Mouse (Mus musculus): ENCODE measurements around the gene Upb1. TPM values are rescaled to one million over a fixed set of nuclear protein-coding genes. Genes with fewer than 3 reads are reported as not detected.
A peak's percentile ranks its signal among the peaks of the same experiment; 100 is the strongest.
"Not testable (repeated sequence)": the region's sequence is repeated elsewhere in the genome, so short reads cannot be mapped to it uniquely, and the experiment has no call there.

Upb1 gene
- polyA plus RNA-seq, 1 experiment from 2014 or later, result 84.2 TPM

DNA sequence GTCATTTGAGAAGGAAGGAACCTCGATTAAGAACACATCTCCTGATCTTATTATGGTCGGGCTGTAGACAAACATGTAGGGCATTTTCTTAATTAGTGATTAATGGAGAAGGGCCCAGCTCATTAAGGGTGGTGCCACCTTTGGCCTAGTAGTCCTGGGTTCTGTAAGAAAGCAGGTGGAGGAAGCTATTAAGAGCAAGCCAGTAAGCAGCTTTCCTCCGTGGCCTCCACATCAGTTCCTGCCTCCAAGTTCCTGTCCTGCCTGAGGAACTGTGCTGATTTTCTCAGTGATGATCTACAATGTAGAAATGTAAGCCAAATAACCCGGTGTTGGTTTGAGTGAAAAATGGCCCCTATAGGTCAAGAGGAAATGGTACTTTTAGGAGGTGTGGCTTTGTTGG lies 57.4 kb downstream of the Upb1 start:
- no peak overlapping the region for H3K27ac ChIP-seq (ENCODE audit: low read depth)
- H3K9me3 ChIP-seq (ENCODE audit: low read length), result no peaks in the 10 kb centered on the region
- no peak overlapping the region for H3K4me2 ChIP-seq (ENCODE audit: low read depth, low read length)
- no peak overlapping the region for H3K9ac ChIP-seq (replicated peaks)
- no peaks in the 10 kb centered on the region for H3K27me3 ChIP-seq (ENCODE audit: insufficient read depth, low read length)
- ATAC-seq (no peak), DNase-seq (no peak)
- H3K36me3 ChIP-seq (replicated peaks; ENCODE audit: insufficient read depth, low read length), result no peaks in the 10 kb centered on the region
- WGBS (ENCODE audit: insufficient replicate concordance), result 72% methylated on average over 4 of the region's 4 CpGs
- H3K4me1 ChIP-seq (ENCODE audit: insufficient read depth), result no peaks in the 10 kb centered on the region
- TF ChIP-seq CTCF (IDR thresholded peaks at IDR 0.05; ENCODE audit: low read depth) (no peak), EP300 (IDR thresholded peaks at IDR 0.05; ENCODE audit: low read depth) (no peak)
- H3K4me3 ChIP-seq (ENCODE audit: low read depth, low read length), result no peak overlapping the region

DNA sequence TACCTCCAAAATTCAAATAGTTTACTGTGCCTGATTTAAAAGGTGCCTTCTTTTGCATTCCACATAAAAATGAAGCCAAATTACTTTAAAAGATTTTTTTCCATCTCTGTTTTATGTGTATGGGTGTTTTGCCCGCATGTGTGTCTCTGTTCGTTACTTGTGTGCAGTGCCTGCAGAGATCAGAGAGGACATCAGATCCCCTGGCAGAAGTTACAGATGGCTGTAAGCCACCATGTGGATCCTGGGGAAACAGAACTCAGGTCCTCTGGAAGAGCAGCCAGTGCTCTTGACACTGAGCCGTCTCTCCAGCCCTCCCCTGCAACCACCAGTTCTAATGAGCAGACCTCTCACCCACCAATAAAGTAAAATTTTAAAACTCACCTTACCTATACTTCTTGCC lies 61.8 kb downstream of the Upb1 start:
- H3K4me1 ChIP-seq (ENCODE audit: insufficient read depth), result no peaks in the 10 kb centered on the region; the same call in 1 of the 2 replicates
- no peaks in the 10 kb centered on the region for H3K27me3 ChIP-seq (ENCODE audit: insufficient read depth, low read length)

DNA sequence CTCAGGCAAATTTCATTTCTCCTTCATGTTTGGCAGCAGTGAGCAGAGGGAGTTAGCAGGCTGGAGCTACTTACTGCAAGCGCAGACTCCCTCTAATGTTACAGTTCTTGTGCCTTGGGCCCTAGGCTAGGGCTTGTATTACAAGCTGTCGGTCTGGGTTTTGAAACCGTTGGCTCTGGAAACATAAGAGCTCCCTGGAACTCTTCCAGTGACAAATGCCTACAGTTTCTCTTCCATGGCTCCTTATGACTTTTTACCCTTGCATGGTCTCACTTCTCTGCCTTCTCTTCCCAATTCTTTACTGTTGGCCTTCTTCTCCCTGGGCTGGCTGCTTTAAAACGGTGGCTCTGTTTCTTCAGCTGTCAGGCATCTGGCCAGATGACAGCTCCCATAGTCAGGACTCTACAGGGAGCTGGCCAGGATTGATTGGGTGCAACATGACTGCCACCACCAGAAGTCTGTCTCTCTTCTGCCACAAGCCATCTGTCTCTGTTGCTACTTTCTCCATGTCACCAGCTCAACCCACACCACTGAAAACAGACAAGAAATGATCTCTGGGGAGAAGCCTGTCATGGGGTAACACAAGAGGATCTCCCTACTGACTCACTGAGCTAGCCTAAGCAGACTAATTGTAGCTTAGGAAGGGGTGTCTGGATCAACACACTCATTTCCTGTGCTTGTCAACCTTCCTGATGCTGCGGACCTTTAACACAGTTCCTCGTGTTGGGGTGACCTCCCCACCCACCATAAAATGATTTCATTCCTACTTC lies 65.1 kb downstream of the Upb1 start:
- H3K36me3 ChIP-seq (replicated peaks; ENCODE audit: insufficient read depth, low read length), result no peaks in the 10 kb centered on the region
- H3K4me1 ChIP-seq (ENCODE audit: insufficient read depth), result no peaks in the 10 kb centered on the region; the same call in 1 of the 2 replicates
- DNase-seq, result no peak
- H3K4me3 ChIP-seq (ENCODE audit: low read depth, low read length), result no peak overlapping the region
- 45% methylated on average over 6 of the region's 6 CpGs for WGBS (ENCODE audit: insufficient replicate concordance)
- no peaks in the 10 kb centered on the region for H3K9me3 ChIP-seq (ENCODE audit: low read length)
- ATAC-seq, result no peak
- no peak overlapping the region for H3K4me2 ChIP-seq (ENCODE audit: low read depth, low read length)
- no peak for TF ChIP-seq CTCF (IDR thresholded peaks at IDR 0.05; ENCODE audit: low read depth)
- TF ChIP-seq EP300 (IDR thresholded peaks at IDR 0.05; ENCODE audit: low read depth), result no peak
- no peaks in the 10 kb centered on the region for H3K27me3 ChIP-seq (ENCODE audit: insufficient read depth, low read length)
- H3K9ac ChIP-seq (replicated peaks), result peak overlapping the region; percentile 32; the same call in 1 of the 2 replicates
- no peak overlapping the region for H3K27ac ChIP-seq (ENCODE audit: low read depth)

More for the DNA sequence above, 61.8 kb downstream of the Upb1 start:
- Histone ChIP-seq H3K36me3 (replicated peaks; ENCODE audit: insufficient read depth, low read length) (no peaks in the 10 kb centered on the region), H3K9me3 (ENCODE audit: low read length) (no peaks in the 10 kb centered on the region), H3K4me2 (ENCODE audit: low read depth, low read length) (no peak overlapping the region), H3K4me3 (ENCODE audit: low read depth, low read length) (no peak overlapping the region), H3K27ac (ENCODE audit: low read depth) (no peak overlapping the region), H3K9ac (replicated peaks) (no peak overlapping the region)
- 73% methylated on average over 3 of the region's 3 CpGs for WGBS (ENCODE audit: insufficient replicate concordance)
- TF ChIP-seq EP300 (IDR thresholded peaks at IDR 0.05; ENCODE audit: low read depth) (no peak), CTCF (IDR thresholded peaks at IDR 0.05; ENCODE audit: low read depth) (no peak)
- DNase-seq, result no peak
- ATAC-seq, result no peak

DNA sequence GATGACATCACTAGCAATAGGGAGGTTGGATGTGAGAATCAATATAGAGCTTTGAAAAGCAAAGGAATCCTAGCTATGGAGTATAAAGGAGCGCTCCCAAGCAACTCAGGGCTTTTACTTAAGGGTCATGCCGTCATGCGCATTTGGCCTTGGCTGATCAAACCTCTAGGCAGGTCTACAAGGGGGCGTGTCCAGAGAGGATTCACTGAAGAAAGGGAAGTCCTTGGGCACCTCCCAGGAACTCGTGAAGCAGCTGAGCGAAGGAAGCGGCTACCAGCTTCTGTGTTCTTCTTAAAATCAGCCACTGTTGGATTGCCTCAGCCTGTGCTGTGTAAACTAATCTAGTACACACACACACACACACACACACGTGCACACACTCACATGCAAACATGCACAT lies 72.5 kb downstream of the Upb1 start:
- Histone ChIP-seq H3K27me3 (ENCODE audit: insufficient read depth, low read length) (no peaks in the 10 kb centered on the region), H3K27ac (ENCODE audit: low read depth) (no peak overlapping the region), H3K9me3 (ENCODE audit: low read length) (no peaks in the 10 kb centered on the region), H3K4me3 (ENCODE audit: low read depth, low read length) (no peak overlapping the region), H3K4me2 (ENCODE audit: low read depth, low read length) (no peak overlapping the region), H3K4me1 (ENCODE audit: insufficient read depth) (peaks cover 18% of the 10 kb centered on the region; the same call in 1 of the 2 replicates), H3K36me3 (replicated peaks; ENCODE audit: insufficient read depth, low read length) (no peaks in the 10 kb centered on the region), H3K9ac (replicated peaks) (no peak overlapping the region)
- WGBS (ENCODE audit: insufficient replicate concordance), result 31% methylated on average over 8 of the region's 8 CpGs
- ATAC-seq (no peak; the same call in 1 of the 2 replicates), DNase-seq (peak; percentile 36)
- TF ChIP-seq EP300 (IDR thresholded peaks at IDR 0.05; ENCODE audit: low read depth), result no peak
- TF ChIP-seq CTCF (IDR thresholded peaks at IDR 0.05; ENCODE audit: low read depth), result no peak

DNA sequence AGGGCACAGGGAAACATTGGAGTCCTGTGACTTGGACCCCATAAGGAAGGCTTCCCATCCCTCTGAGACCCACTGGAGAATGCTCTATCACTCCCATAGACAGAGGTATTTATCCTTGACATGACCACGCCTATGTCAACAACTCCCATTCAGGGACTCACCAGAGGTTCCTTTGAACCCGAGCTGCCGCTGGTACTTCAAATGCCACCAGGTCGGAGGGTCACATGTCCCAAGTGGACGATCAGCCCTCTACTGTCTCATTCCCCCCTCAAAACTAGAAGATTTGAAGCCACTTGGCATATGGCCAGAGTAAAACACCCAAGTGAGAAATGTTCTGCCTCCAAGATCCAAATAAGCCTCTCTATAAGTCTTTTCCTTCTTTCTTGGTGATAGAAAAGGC lies 73.7 kb downstream of the Upb1 start:
- 49% methylated on average over 5 of the region's 5 CpGs for WGBS (ENCODE audit: insufficient replicate concordance)
- Histone ChIP-seq H3K27me3 (ENCODE audit: insufficient read depth, low read length) (no peaks in the 10 kb centered on the region), H3K4me3 (ENCODE audit: low read depth, low read length) (no peak overlapping the region), H3K9me3 (ENCODE audit: low read length) (no peaks in the 10 kb centered on the region), H3K27ac (ENCODE audit: low read depth) (peak overlapping the region; percentile 85), H3K4me1 (ENCODE audit: insufficient read depth) (peaks cover 18% of the 10 kb centered on the region; the same call in 1 of the 2 replicates), H3K36me3 (replicated peaks; ENCODE audit: insufficient read depth, low read length) (no peaks in the 10 kb centered on the region), H3K4me2 (ENCODE audit: low read depth, low read length) (no peak overlapping the region), H3K9ac (replicated peaks) (0 out of 2 replicates have a peak overlapping the region, but pooled peaks have one; percentile 27)
- DNase-seq, result no peak
- no peak for TF ChIP-seq CTCF (IDR thresholded peaks at IDR 0.05; ENCODE audit: low read depth)
- no peak for TF ChIP-seq EP300 (IDR thresholded peaks at IDR 0.05; ENCODE audit: low read depth)
- no peak for ATAC-seq

DNA sequence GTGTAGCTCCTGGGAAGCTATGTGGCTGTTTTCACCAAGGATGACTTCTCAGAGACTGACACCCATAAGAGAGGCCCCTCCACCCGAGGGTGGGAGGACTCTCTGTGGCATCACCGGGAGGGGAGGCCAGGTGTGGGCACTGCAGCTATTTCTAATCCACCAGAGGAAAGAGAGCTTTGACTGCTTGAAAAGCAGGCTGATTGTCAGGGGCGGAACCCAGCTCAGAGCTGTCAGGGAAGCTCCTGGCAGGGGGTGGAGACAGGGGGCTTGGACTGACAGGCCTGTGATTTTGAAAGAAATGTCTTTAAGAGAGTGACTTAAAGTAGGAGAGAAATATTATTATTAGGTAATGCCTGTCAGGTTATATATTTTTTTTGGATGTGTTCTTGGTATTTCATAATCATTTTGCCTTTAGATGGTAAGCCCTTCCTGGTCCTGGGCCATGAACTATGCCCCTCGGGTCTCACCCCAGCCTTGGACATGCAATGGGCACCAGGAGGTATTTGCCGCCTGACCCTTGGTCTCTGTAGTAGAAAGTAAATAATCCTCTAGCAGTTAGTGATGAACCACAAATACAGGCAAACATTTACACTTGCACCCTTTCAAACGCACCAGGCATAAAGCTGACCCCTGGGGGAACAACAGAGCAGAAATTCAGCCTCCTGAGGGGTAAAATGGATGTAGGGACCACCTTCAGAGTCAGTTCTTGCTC lies 74.4 kb downstream of the Upb1 start:
- H3K36me3 ChIP-seq (replicated peaks; ENCODE audit: insufficient read depth, low read length); H3K9me3 ChIP-seq (ENCODE audit: low read length); H3K4me2 ChIP-seq (ENCODE audit: low read depth, low read length); H3K4me3 ChIP-seq (ENCODE audit: low read depth, low read length); DNase-seq; H3K27me3 ChIP-seq (ENCODE audit: insufficient read depth, low read length): not testable (repeated sequence)
- Histone ChIP-seq H3K4me1 (ENCODE audit: insufficient read depth) (peaks cover 18% of the 10 kb centered on the region; the same call in 1 of the 2 replicates), H3K27ac (ENCODE audit: low read depth) (peak overlapping the region; percentile 87), H3K9ac (replicated peaks) (0 out of 2 replicates have a peak overlapping the region, but pooled peaks have one; percentile 27)
- 31% methylated on average over 3 of the region's 6 CpGs for WGBS (ENCODE audit: insufficient replicate concordance)
- peak; percentile 94 for ATAC-seq

All from liver, postnatal 0 days (tissue).